Mouse (Mus musculus): Measurements from ENCODE around the gene Ddc.

The Ddc gene

DNA sequence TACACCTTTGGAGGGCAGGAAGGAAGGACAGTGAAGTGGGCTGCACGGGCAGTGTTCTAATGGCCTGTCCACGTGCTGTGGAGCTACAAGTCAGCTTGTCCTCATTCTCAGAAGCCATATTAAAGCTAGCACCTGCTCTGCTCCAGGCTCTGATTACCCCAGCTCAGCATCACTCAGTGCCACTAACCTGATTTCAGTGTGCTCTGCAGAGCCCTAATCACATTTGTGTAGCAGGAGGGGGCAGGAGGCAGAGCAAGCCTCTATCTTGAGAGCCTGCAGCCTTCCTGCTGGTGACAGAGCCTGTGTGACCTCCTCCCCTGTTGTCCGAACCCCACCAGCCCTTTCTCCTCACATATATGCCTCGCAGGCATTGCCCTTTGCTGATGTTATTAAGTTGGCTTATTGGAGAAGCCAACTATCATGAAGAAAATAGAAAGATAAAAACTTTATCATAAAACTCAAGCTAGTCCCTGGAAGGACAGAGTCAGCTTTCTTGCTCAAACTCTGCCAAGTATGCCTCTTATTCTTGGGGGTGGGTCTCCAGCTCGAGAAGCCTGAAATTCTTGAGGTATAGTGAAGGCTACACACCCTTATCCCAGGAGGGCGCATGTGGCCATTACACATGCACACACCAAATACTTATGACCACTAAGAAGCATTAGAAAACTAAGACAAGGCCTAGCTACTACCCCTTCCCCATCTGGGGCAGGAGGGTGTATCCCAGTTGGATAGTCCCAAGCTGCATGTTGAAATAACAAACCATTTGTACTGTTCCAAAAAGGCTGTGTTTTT, 47.3 kb downstream of the Ddc start:
- in situ Hi-C loops (cut with MboI, MseI), result no loop called here

- in situ Hi-C loops (cut with MboI, MseI), result no loop called here
Observed at GRCm38 (mm10) chr11:11849513-11850311, 48.2 kb downstream of the Ddc start.

DNA sequence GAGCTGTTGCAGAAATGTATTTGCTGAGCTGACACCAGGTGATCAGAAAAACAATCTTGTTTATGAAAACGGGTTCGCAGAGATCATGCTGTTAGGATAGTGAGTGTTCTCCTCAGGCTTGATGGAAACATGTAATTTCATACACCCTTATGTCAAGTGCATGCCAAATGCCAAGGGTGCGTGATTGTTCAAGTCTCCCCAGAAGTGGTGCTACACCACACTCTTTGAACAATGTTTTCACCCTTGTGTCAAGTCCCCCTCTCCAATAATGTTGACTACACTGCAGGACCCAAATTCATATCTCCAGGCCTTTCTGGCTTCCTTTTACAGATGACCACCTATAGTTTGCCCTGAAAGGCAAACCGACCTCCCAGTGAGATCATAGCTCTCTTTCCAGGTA, 49.5 kb downstream of the Ddc start:
- in situ Hi-C loops (cut with MboI, MseI), result no loop called here

DNA sequence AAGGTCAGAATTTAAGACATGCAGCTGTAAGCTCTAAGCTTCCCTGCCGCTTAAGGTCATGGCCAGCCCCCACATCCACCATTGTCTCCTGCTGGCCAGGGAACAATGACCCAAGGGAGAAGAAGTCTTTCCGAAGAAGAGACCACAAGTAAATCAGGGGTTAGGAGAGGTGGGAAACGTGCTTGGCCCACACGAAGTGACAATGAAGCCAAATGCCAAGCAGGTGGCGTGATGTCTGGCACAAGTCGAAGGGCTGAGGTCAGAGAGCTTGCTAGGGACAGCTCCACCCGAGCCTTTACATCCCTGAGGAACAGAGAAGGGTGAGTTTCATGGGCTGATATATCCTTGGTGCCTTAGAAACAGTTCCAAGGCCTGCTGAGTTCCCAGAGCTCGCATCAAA, 52.9 kb downstream of the Ddc start:
- in situ Hi-C loops (cut with MboI, MseI), result no loop called here

DNA sequence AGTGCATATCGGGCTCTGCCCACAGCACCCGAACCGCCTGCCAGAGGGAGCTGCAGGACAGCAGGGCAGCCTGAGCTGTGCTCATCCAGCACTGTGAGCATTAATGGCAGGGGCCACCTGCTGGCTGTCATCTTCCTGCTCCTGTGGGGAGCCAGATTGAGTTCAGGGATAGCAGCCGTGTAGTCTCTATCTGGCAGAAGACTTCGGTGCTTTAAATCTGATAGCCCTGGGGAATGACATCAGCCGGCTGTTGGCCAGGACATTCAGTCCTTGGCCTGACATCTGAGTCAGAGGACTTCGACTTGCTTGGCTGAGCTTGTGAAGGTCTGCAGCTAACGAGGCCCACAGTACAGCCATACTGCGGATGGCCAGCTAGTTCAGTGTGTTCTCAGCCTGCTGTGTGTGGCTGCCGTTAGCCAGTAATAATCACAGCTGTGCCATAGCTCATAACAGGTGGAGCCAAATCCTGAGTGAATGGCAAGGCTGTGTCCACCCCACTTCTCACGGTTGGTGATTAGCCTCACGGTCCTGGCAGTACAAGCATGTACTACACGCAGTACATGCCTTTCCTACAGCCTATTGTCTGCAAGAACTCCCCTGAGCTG, 53.5 kb downstream of the Ddc start:
- in situ Hi-C loops (cut with MboI, MseI), result no loop called here

DNA sequence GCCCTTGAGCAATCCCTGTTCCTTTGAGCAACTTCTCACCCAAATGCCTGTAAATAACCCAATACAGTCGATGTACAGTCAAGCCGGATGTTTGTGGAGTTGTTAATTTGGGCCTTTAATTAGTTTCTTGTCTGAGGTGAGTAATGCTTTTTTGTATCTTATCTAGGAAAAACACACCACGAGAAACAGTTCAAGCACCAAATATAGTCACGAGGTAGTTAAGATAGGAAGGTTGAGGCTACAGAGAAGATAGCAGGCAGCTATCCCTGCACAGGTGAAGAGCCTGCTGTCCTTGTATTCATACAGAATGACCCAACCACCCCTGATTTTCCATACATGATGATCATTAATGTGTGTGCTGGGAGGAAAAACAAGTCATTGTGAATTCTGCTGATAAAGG, 56.4 kb downstream of the Ddc start:
- in situ Hi-C loops (cut with MboI, MseI), result no loop called here

DNA sequence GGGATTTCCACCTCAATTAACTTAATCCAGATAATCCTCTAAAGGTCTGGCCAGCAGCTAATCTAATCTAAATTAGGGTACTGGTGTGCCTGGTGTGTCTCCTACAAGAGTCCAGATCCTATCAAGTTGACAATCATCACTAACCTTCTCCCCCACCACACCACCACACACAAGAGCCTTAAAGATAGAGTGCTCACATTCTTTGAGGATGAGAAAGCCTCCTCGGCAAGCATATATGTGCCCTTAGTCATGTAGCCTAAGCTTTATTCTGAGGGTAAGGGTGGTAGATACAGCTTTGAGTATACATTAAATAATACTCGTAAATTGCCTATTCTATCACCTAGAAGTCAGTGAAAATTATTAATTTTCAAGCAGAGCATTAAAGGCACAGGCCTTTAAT, 57.2 kb downstream of the Ddc start:
- in situ Hi-C loops (cut with MboI, MseI), result no loop called here

DNA sequence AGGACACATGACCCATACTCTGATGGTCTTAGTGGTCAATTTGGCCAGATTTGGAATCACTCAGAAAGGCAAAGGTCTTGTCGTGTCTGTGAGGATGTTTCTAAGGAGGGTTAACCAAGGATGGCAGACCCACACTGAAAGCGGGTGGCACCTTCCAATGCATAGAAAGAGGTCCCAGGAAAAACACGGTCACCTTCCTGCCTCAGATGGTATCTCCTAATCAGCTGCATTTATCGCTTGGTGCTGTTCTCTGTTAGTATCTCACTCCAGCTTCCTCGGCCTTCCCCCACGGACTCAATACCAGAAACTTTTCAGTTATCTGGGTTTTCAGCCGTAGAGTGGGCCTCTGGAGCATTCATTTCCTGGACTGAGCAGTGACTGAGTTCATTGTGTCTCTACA, 58.1 kb downstream of the Ddc start:
- in situ Hi-C loops (cut with MboI, MseI), result no loop called here

DNA sequence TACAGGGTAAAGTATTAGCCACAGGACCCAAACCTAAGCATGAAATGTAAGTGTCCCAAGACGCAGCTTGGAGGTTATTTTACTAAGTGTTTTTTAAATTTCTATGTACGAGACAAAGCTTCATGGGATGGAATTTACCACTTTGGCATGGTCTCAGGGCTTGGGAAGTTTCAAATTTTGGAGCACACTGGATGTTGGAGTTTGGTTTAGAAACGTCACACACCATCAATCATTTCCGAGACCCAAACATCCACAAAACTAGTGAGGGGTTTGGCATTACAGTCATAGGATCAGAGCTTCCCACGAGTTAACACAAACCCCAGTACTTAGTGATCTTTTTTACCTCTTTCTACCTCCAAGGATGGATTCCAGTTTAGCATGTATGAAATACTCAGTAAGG, 60.6 kb downstream of the Ddc start:
- in situ Hi-C loops (cut with MboI, MseI), result no loop called here

- in situ Hi-C loops (cut with MboI, MseI), result no loop called here
Observed at GRCm38 (mm10) chr11:11836713-11837370, 61.1 kb downstream of the Ddc start.

GRCm38 (mm10) chr11:11836262-11836661, 61.7 kb downstream of the Ddc start:
- in situ Hi-C loops (cut with MboI, MseI), result no loop called here

- in situ Hi-C loops (cut with MboI, MseI), result no loop called here
Observed at GRCm38 (mm10) chr11:11835791-11836190, 62.2 kb downstream of the Ddc start.

- in situ Hi-C loops (cut with MboI, MseI), result no loop called here
Observed at GRCm38 (mm10) chr11:11835361-11835760, 62.6 kb downstream of the Ddc start.

DNA sequence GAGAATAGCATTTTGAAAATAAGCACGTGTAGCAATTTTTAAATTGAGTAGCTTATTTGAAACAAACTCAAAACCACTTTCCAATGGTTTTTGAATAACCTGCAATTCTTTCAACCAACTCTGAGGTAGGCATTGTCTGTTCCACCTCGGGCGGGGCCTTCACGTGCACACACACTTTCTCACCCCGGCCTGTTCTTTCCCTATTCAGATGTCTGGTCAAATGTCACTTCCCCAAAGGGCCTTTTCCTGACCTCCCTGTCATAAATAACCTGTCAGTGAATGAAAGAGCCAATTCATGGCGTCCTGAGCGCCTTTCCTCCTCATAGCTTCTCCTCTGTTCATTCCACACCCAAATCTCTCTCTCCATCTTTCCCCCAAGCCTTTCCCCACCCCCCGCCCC, 64.8 kb downstream of the Ddc start:
- in situ Hi-C loops (cut with MboI, MseI), result no loop called here

- in situ Hi-C loops (cut with MboI, MseI), result no loop called here
Observed at GRCm38 (mm10) chr11:11832755-11833084, 65.2 kb downstream of the Ddc start.

- in situ Hi-C loops (cut with MboI, MseI), result no loop called here
Observed at GRCm38 (mm10) chr11:11831940-11832754, 65.8 kb downstream of the Ddc start.

DNA sequence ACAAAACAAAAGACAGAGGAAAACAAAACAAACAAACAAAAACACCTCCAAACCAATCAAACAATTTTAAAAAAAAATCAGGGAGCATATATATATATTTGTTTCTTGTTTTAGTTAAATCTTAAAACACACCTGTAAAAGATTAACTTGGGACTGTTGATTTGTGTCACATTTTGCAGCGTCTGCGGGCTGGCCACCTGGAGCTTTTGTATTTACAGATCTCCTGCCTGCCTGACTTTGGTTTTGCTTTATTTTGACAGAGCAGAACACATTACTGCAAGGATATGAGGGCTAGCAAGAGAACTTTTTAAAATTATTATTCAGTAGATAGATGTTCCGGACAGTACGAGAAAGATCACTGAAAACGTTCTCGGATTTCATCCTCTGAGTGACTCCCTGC, 66.4 kb downstream of the Ddc start:
- in situ Hi-C loops (cut with MboI, MseI), result no loop called here

DNA sequence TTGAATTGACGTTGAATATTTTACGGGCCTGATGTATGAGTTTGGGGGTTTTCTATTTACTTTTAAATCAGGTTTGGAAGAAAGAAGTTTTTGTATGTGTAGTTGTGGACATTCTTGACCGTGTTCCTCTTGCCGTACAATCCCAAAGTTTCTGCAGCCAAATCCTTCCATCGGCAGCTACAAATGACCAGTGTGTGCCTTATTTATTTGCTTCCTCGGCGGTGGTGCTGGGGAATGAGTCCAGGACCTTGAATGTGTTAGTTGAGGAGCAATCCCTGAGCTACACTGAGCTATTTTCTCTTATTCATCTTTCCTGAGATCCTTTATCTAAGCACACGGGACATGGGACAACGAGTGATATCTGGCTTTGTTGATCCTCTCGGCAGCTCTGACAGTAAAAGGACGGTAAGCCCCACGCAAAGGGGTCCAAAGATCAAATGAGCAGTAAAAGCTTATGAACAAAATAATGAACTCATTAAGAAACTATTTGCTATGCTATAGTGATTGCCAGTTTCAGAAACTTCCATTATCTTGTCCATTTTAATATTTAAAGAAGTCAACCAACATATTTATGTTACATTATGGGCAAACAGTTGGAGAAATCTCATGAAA, 67.0 kb downstream of the Ddc start:
- in situ Hi-C loops (cut with MboI, MseI), result no loop called here

DNA sequence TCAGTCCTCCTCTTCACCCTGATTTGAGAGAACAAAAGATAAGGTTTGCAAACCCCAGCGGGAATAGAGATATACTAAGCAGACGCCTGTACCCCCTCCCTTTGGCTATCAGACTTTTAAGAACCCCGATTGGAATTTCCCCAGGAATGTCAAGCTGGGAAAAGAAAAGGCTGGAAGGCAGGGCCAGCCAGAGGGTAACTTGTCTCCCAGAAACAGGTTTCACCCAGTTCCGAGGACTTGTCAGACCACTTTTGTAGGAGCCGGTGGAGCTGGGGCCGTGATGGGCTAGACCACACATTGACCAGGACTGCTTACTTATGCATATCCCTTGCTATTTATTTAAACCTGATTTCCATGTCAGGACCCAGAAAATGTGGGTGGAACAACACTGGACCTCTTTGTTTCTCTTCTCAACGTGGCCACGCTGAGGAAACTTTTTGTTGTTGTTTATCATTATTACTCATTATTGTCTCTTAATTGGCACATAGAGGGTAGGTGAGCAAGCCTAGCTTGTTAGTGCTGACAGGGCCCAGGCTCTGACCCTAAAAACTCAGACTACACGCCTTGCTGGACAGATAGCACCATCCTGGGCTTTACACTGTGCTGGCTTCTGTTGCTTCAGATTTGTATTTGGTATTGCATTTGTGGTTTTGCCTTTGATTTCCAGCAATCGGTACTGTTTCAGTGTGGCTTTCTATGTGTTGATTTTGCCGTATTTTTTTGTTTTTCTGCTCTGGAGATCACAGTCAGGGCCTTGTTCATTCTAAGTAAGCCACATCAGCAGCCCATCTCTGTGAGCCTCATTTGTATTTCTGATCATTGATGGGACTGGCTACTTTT, 68.6 kb downstream of the Ddc start:
- in situ Hi-C loops (cut with MboI, MseI), result no loop called here

GRCm38 (mm10) chr11:11828761-11829160, 69.2 kb downstream of the Ddc start:
- in situ Hi-C loops (cut with MboI, MseI), result no loop called here

Data from T-helper 17 cell (primary cell).